Mouse (Mus musculus) kidney, adult 9 months (tissue): ENCODE measurements at regions not wholly inside any gene's neighbourhood (a gene's known extent, or its start where the extent isn't known, plus 50 kb on each side); places are given as distances from the start of the nearest gene placed in this dataset.
"Not testable (repeated sequence)": the region's sequence is repeated elsewhere in the genome, so short reads cannot be mapped to it uniquely, and the experiment has no call there.

Experiments
- DNase-seq: peaks from one replicate; pipeline ENCODE4 v3.0.0; 2022

DNA sequence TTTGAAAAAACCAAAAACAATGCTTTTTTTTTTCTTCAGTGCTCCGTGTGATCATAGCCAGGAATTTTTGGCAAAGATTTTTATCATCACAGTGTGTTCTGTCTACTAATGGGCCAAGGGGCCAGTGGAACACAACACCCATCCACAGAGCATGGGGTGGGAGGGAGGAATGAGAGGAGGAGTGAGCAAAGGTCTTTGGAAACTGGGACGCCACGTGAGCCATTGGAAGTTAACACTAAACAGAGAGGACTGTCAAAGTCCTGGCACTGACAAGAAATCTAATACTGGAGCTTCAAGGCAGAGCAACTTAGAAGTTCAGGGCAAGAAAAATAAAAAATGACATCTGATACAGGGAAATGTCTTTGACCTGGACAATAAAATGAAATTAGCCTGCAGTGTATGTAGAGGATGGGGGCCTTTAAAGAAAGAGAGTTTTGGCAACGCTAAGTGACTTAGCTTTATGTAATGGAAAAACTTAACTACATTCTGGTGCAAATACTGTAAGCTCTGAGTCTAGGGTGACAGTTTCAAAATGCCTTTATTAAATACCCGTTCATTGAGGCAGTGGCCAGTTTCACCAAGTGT lies 133.5 kb upstream of the Gm12728 start:
- peak; percentile 94 for DNase-seq

DNA sequence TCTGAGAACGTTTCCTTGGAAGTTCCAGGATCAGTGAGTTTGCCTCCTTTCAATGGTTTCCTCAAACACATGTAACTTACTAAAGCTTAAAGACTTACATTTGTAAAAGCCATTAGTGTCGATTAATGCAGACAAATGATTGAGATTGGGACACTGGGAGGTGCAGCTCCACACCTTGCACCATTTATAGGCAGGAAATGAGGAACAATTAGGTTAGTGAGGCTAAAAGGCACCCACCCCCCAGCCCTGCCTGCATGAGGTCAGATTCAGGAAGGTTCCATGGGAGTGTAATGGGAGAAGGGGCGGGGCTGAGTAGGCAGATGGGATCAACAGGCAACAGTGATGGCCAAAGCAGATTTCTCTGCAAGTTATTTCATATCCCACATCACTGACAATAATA lies 131.1 kb upstream of the Gm12728 start:
- DNase-seq: no peak

DNA sequence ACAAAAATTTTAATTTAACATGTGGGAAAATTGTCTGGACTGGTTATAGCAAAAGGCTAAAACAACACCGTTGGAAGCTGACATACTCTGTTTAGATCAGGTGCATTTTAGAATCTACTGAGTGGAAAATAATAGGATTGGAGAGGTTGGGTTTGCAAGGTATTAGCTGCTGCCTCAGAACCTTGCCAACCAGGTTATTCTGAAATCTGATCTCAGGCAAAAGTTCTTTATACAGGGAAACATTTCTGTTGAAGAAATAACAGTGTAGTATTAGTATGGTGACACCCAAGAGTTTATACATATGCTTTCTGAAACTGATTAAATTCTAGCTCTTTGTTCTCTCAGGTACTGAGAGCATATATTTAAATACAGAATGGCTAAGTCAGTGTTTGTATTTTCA lies 113.0 kb upstream of the Gm12728 start:
- DNase-seq: no peak

DNA sequence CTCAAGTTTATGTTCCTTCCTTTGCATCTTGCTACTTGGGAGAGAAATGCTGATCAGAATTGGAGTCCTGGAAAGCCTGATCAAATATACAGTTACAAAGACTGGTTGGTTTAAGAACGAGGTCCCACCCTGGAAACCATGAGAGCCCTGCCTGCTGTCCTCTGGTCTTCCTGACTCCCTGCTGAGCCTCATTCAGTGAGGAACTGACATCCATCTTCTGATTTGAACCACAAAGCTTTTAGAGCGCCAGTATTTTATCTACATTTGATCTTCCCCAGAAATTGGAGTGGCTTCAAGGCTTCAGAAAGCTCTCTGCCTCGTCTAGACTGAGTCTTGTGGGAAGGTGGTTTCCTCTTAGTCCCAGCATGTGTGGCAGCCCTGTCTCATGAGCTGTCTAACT lies 99.0 kb upstream of the Gm12728 start:
- DNase-seq: no peak

DNA sequence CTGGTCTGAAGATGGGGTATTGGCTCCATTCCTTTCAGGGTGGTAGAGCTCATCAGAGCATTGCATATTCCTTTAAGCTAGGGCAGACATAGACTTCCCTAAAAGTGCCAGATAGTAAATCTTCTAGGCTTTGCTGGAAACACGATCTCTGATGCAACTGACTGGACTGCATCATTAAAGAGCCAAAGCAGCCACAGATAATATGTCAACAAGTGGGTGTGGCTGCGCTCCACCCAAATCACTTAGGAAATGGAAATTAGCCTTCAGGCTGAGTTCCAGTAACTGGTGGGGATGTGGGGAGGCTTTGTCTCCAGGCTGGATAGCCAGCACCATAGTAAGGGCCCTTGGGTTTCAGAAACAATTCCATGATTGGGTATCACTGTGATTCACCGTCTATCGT lies 97.3 kb upstream of the Gm12728 start:
- DNase-seq: no peak

DNA sequence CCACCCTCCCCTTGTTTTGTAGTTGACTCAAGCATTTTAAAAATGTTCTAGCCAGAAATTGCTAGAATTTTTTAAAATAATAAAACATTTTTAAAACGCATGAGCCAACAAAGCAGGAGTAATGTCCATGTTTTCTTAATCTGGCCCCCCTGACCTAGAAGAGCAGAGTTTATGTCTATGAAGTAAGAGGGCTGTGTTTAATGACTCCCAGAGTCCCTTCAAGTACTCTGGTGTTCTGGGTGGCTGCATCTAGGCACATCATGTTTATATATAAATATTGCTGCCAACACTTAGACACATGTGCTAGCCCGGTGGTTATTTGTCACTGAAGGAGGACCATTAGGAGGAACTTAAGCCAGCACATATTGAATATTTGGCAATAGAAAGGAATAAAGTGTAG lies 93.8 kb upstream of the Gm12728 start:
- DNase-seq: peak; percentile 24

DNA sequence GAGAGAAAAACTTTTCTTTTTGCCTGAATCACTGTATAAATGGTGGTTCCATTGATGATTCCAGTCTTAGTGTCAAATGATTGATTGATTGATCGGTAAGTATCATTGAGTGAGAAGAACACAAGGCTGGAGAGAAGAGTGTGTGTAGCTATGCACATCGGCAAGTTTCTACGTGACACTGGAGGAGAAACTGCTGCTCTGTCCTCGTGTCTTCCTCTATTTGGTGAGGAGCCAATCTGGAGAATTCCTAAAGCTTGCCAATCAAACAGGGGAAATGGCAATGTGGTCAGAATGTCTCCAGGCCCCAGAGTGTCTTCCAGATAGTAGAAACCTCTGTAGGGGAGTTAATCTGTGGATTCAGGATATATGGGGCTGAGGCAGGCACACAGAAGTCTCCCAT lies 92.5 kb upstream of the Gm12728 start:
- no peak for DNase-seq

DNA sequence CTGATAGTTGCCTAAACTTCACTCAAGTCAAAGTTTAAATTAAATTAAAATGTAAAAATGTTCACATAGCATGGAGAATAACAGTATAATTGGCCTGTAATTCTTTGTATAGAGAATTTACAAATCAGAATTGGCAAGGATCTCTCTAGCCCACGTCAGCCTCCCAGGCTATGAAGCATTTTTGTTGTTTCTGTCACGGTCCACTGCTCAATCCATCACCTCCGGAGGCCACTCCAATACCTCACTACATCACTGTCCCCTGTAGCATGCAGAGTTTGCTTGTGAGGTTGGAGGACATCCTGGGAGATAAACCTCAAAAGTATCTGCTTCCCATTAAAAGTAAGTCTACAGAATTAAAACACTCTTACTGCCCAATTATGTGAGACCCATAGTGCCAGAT lies 87.6 kb upstream of the Gm12728 start:
- no peak for DNase-seq

DNA sequence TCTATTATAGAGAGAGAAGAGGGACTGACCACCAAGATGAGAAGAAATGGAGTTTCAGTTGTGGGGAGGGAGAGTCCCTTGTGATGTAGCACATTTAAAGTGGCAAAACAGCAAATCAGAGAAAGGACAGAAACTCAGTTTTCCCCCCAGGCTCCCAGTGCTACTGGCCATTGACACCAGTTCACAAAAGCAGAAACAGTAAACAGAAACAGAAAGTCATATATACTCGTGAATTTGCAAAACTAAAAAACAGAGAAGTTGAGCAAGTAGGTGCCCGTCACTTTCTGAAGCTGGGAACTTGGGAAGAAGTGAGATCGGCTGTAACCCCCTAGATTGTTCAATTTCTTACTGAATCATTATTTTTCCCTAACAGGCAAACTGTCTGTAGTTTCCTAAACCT lies 86.3 kb upstream of the Gm12728 start:
- DNase-seq: no peak

DNA sequence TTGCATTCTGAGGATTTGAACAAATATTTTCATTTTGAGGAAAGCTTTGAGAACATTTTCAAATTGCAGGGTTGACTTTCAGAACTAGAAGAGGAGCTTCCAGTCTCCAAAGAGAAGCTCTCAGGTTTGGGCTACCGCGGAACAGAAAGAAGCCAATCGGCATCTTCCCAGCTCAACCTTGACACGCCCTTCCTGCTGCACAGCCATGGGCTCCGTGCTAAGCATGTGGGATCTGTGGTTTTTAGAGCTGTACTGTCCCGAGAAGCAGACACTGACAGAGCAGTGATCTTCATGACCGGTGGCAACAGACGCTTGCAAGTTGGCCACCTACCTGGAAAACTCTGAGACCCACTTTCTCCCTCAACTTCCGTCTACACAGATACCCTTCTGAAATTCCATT lies 85.4 kb upstream of the Gm12728 start:
- DNase-seq: no peak

DNA sequence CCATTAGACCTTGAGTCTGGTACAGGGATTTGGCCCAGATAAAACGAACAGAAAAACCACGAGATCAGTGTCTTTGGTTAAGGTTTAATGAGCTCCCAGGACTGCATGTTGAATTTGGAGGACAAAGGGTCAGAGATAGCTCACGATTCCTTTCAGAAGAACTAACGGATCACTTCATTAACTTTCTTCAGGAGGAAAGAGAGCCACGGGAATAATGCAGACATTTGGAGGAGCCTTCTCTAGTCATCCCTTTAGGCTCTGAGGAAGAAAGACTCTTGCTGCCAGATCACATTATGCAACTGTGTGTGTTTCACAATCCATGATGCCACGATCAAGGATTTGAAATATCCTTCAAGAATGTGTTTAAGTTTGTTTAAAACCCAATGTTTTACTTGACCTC lies 83.7 kb upstream of the Gm12728 start:
- DNase-seq: peak; percentile 53

DNA sequence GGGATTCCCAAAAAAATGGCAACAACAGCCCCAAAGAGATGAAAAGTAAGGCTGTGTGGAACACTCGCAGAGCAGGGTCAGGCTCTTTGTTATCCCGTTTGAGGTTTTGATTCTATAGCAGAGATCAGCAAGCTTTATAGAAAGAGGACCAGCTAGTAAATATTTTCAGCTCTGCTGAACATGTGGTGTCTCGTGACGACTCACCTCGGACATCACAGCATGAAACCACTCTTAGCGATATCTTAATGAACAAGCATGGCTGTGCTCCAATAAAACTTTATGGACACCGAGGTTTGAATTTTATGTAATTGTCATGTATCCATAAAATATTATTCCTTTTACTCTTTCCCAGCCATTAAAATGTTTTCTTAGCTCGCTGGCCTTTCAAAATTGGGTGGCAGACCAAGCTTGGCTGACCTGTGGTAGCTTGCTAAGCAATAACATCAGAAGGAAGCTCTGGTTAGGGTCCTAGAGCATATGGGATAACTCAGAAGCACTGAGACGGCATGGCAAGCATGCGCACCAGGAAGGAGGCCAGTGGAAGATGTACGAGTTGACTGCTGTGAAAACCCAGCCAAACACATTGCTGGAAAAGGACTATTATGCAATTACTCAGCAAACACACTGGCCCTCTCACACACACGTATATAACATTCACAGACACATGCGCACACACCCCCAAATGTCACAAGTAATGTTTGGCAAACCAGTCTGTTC lies 81.4 kb upstream of the Gm12728 start:
- no peak for DNase-seq

DNA sequence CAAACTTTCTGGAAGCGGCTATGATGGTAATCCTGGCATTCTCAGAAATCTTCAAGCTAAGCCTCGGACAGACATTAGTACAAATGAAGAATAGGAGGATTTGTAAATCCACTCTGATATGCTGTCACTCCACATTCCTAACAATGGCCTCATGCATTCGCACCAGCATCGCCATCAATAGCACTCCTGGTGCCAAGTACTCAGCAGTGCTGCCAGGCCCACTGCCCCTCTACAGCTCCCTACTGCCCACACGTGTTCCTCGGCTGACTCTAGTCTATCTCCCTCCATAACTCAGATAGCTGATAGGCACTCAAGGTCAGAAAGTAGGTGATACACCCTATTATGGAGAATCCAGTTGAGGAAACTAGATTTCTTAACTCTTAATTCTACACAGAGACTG lies 75.7 kb upstream of the Gm12728 start:
- no peak for DNase-seq

DNA sequence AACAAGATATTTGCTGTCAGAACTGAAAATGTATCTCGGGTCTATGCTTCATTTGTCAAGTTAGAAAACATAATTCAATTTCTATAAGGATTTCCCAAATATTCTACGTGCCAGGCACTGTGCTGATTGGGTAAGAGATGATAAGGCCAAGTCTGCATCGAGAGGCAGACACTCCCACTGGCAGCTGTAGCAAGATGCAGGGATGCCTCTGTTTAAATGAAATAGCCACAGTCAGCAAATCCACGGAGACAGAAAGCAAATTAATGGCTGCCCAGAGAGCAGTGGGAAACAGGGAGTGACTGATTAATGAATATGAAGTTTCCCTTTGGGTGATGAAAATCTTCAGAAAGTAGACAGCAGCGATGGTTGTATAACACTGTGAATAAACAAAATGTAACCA lies 71.6 kb upstream of the Gm12728 start:
- DNase-seq: no peak

DNA sequence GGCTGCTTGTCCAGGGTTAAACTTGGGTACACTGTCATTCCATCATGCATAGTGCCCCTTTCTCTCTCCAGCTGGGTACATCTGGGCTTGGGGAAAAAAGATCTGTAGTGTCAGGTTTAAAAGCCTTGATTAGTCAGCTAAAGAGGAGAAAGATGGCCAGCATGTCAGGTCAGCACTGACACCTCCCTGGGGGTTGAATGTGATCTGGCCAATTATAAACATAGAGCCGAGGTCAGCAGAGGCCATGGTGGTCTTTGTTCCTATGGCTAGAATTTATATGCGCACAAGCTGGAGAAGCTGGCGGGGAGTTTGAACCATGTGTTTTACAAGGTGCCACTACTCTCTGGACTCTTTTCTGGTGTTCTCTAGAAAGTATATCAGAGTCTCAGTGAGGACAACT lies 61.0 kb upstream of the Gm12728 start:
- no peak for DNase-seq

DNA sequence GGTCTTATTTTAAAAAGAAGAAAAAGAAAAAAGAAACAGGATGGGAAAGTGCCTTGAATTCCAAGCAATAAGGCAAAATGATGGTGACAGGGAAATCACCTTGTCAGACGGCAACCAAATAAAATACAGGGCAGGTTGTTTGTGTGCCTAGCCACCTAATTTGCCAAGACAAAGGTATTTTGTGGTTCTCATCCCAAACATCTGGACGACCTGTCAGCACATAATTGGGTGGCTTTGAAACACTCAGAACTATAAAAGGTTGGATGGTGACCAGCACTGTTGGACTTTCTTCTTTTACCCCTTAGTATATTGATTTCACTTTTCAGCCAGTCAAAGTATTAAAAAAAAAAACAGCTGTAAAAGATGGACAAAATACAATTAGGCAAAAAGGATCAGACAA lies 58.8 kb upstream of the Gm12728 start:
- no peak for DNase-seq

DNA sequence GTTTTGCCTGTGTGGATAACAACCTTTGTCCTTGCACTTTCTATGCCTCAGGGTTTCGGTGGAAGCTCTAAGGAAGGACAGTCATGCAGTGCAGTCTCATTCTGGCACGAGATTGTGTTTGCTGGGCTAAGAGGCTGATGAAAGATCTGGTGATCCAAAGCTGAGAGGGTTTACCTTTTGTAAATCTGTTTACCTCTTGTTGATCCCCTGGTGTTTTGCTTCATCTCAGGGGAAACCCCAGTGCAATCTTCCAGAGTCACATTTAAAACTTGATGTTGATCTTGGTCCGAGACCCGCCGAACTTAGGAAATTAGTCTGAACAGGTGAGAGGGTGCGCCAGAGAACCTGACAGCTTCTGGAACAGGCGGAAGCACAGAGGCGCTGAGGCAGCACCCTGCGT lies 54.6 kb upstream of the Gm12728 start:
- DNase-seq: not testable (repeated sequence)
